Mouse (Mus musculus): Measurements from ENCODE around the gene Gm49361.
"Not testable (repeated sequence)": the region's sequence is repeated elsewhere in the genome, so short reads cannot be mapped to it uniquely, and the experiment has no call there.

The Gm49361 gene

GRCm38 (mm10) chr14:57692517-57693130 lies 53.3 kb downstream of the Gm49361 start:
- intact Hi-C loops (cut with DNase I), result no loop called here

GRCm38 (mm10) chr14:57691316-57691715 lies 54.6 kb downstream of the Gm49361 start:
- intact Hi-C loops (cut with DNase I), result no loop called here

- intact Hi-C loops (cut with DNase I), result no loop called here
These were observed 55.2 kb downstream of the Gm49361 start for GRCm38 (mm10) chr14:57690681-57691080.

- intact Hi-C loops (cut with DNase I), result loop anchor here (10.0 kb wide), 2 partner anchors 117 to 313 kb away; no protein-coding TSS in a partner anchor
These were observed 57.8 kb downstream of the Gm49361 start for GRCm38 (mm10) chr14:57688066-57688465.

GRCm38 (mm10) chr14:57687441-57687840 lies 58.5 kb downstream of the Gm49361 start:
- intact Hi-C loops (cut with DNase I), result loop anchor here (10.0 kb wide), 2 partner anchors 117 to 313 kb away; no protein-coding TSS in a partner anchor

- intact Hi-C loops (cut with DNase I), result loop anchor here (10.0 kb wide), 2 partner anchors 118 to 312 kb away; no protein-coding TSS in a partner anchor
These were observed 59.3 kb downstream of the Gm49361 start for GRCm38 (mm10) chr14:57686647-57687046.

- intact Hi-C loops (cut with DNase I), result loop anchor here (2.0 to 10.0 kb wide), 4 partner anchors 62 to 310 kb away; partner anchors contain the start of gene Gm49361
These were observed 61.3 kb downstream of the Gm49361 start for GRCm38 (mm10) chr14:57684579-57684978.

- intact Hi-C loops (cut with DNase I), result loop anchor here (5.0 to 10.0 kb wide), 3 partner anchors 122 to 308 kb away; no protein-coding TSS in a partner anchor
These were observed 63.2 kb downstream of the Gm49361 start for GRCm38 (mm10) chr14:57682751-57683150.

GRCm38 (mm10) chr14:57679958-57680535 lies 65.9 kb downstream of the Gm49361 start:
- intact Hi-C loops (cut with DNase I), result loop anchor here (5.0 to 10.0 kb wide), 3 partner anchors 125 to 305 kb away; no protein-coding TSS in a partner anchor

- intact Hi-C loops (cut with DNase I), result no loop called here
These were observed 66.4 kb downstream of the Gm49361 start for GRCm38 (mm10) chr14:57679523-57679922.

GRCm38 (mm10) chr14:57675481-57675880 lies 70.4 kb downstream of the Gm49361 start:
- intact Hi-C loops (cut with DNase I), result no loop called here

GRCm38 (mm10) chr14:57665628-57665950 lies 80.3 kb downstream of the Gm49361 start:
- intact Hi-C loops (cut with DNase I), result no loop called here

GRCm38 (mm10) chr14:57664822-57665627 lies 80.9 kb downstream of the Gm49361 start, which contains the start of gene Xpo4:
Gene Xpo4 (minus strand): TSS chr14:57665430.
- intact Hi-C loops (cut with DNase I), result no loop called here

- intact Hi-C loops (cut with DNase I), result no loop called here
These were observed 81.5 kb downstream of the Gm49361 start for GRCm38 (mm10) chr14:57664311-57664821.

GRCm38 (mm10) chr14:57663630-57664029 lies 82.3 kb downstream of the Gm49361 start:
- intact Hi-C loops (cut with DNase I), result no loop called here

GRCm38 (mm10) chr14:57658301-57658700 lies 87.6 kb downstream of the Gm49361 start:
- intact Hi-C loops (cut with DNase I), result no loop called here

GRCm38 (mm10) chr14:57657500-57657899 lies 88.4 kb downstream of the Gm49361 start:
- intact Hi-C loops (cut with DNase I), result no loop called here

GRCm38 (mm10) chr14:57656519-57656918 lies 89.4 kb downstream of the Gm49361 start:
- intact Hi-C loops (cut with DNase I), result not testable (repeated sequence)

GRCm38 (mm10) chr14:57649501-57649900 lies 96.4 kb downstream of the Gm49361 start:
- intact Hi-C loops (cut with DNase I), result no loop called here

- intact Hi-C loops (cut with DNase I), result no loop called here
These were observed 99.7 kb downstream of the Gm49361 start for GRCm38 (mm10) chr14:57646155-57646554.

- intact Hi-C loops (cut with DNase I), result no loop called here
These were observed 106.8 kb downstream of the Gm49361 start for GRCm38 (mm10) chr14:57639153-57639552.

GRCm38 (mm10) chr14:57634141-57634540 lies 111.8 kb downstream of the Gm49361 start:
- intact Hi-C loops (cut with DNase I), result no loop called here

Data from adrenal gland (tissue).